Mouse (Mus musculus) kidney, postnatal 0 days (tissue): ENCODE measurements at regions not wholly inside any gene's neighbourhood (a gene's known extent, or its start where the extent isn't known, plus 50 kb on each side); places are given as distances from the start of the nearest gene placed in this dataset.

Experiments used
- ATAC-seq: fragments of 200-750 bp; cut with Nextera tagmentation; replicated peaks from 2 replicates; pipeline ENCODE4 v1.8.0; 2017; ENCODE audit warnings: low read depth, moderate number of reproducible peaks, moderate TSS enrichment, moderate library complexity; ENCODE audit not compliant: low FRiP score
- DNase-seq: peaks from one replicate; pipeline ENCODE4 v3.0.0-alpha.2; 2016; ENCODE audit warnings: low spot score
- H3K27ac ChIP-seq: fragments of 300-500 bp; sonication (generic); 2 replicates; pipeline ENCODE4 v1.5.1; 2014; ENCODE audit warnings: mild to moderate bottlenecking
- H3K27me3 ChIP-seq: fragments of 300-500 bp; sonication (generic); 2 replicates; pipeline ENCODE4 v1.6.1; 2014; ENCODE audit warnings: low read length, mixed read lengths; ENCODE audit not compliant: insufficient read depth
- H3K36me3 ChIP-seq: fragments of 300-500 bp; sonication (generic); 2 replicates; pipeline ENCODE4 v1.6.1; 2014; ENCODE audit warnings: low read length, mixed read lengths; ENCODE audit not compliant: insufficient read depth
- H3K4me1 ChIP-seq: fragments of 300-500 bp; sonication (generic); replicated peaks from 2 replicates; pipeline ENCODE4 v1.6.1; 2014; ENCODE audit warnings: antibody characterized with exemption, low read length, mixed read lengths; ENCODE audit not compliant: insufficient read depth
- H3K4me2 ChIP-seq: fragments of 300-500 bp; sonication (generic); 2 replicates; pipeline ENCODE4 v1.6.1; 2014; ENCODE audit warnings: mild to moderate bottlenecking, low read length, moderate library complexity, mixed read lengths
- H3K4me3 ChIP-seq: fragments of 300-500 bp; sonication (generic); replicated peaks from 2 replicates; pipeline ENCODE4 v1.5.1; 2014; ENCODE audit warnings: low read depth, low read length
- H3K9ac ChIP-seq: fragments of 300-500 bp; sonication (generic); 2 replicates; pipeline ENCODE4 v1.6.1; 2014; ENCODE audit warnings: low read depth, low read length
- H3K9me3 ChIP-seq: fragments of 300-500 bp; sonication (generic); replicated peaks from 2 replicates; pipeline ENCODE4 v1.6.1; 2016; ENCODE audit warnings: low read length, inconsistent platforms, mixed read lengths
- CTCF ChIP-seq: IDR thresholded peaks from 2 replicates; pipeline ENCODE4 v1.5.1; 2016; ENCODE audit warnings: antibody characterized with exemption, low read depth, mild to moderate bottlenecking, moderate library complexity
- WGBS: fragments of 180-500 bp; shearing (Covaris S2); extraction: QIAGEN DNeasy Blood & Tissue Kit; methylation state at CpG from one replicate; pipeline ENCODE4 v1.1.7; 2014; 5-methylcytosine and 5-hydroxymethylcytosine counted together

GRCm38 (mm10) chrX:166661808-166662207, 76.3 kb upstream of the Egfl6 start:
- H3K9ac ChIP-seq = no peak overlapping the region
- no peak for TF ChIP-seq CTCF
- no peaks in the 10 kb centered on the region for H3K36me3 ChIP-seq
- 43% methylated on average over 6 of the region's 6 CpGs for WGBS
- H3K4me2 ChIP-seq = no peak overlapping the region
- no peaks in the 10 kb centered on the region for H3K27me3 ChIP-seq
- no peaks in the 10 kb centered on the region for H3K4me1 ChIP-seq
- H3K9me3 ChIP-seq = no peaks in the 10 kb centered on the region
- peak overlapping the region; percentile 73 for H3K27ac ChIP-seq
- peak; percentile 74 for DNase-seq
- peak; percentile 83 for ATAC-seq
- H3K4me3 ChIP-seq = no peak overlapping the region

DNA sequence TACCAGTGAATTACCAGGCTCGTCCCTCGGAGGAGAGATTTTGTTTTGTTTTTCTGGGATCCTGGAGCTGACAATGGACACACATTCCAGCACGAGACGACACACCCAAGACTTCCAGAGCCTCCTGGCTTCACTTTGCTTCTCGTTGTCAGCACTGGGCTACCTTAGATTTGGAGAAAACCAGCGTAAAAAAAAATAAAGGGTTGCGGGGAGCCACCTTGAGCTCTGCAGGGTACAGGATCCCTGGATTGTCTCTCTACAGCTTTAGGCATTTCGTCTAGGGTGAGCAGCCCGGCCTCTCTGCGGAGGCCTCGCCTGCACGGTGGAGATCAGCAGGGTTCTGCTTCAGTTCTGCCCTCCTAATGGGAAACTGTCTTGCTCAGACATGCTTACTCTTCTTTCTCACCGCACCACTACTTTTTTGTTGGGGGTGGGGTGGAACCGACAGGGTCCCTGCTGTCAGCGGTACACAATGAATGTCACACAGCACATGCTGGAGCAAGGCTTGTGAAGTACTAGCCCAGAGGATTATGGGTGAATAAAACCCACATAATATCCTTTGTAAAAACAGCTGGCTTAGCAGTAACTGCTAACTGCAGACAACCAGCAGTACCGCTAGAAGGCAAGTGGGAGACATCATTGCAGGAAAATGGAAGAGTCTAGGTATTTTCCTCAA, 75.7 kb upstream of the Egfl6 start:
- WGBS = 29% methylated on average over 16 of the region's 16 CpGs
- H3K9ac ChIP-seq = no peak overlapping the region
- no peaks in the 10 kb centered on the region for H3K4me1 ChIP-seq

DNA sequence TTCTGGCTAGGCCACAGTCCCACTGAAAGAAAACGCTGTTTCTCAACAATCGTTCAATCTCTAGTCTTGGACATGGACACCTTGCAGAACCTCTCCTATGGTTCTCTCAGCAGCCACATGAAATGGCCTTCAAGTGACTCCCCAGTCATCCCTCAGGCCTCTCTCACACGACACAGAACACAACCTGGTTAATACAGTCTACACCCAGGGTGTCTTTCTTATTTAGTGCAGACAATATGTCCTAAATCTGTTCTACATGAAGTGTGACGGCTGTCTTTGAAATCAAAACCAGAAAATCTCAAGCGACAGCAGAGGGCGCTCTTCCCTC, 75.2 kb upstream of the Egfl6 start:
- no peak for ATAC-seq
- H3K27ac ChIP-seq = no peak overlapping the region
- H3K4me1 ChIP-seq = no peaks in the 10 kb centered on the region
- DNase-seq = no peak
- no peaks in the 10 kb centered on the region for H3K9me3 ChIP-seq
- no peaks in the 10 kb centered on the region for H3K36me3 ChIP-seq
- no peaks in the 10 kb centered on the region for H3K27me3 ChIP-seq
- no peak overlapping the region for H3K4me3 ChIP-seq
- H3K4me2 ChIP-seq = no peak overlapping the region
- H3K9ac ChIP-seq = no peak overlapping the region
- TF ChIP-seq CTCF = peak; percentile 82
- 31% methylated on average over 6 of the region's 6 CpGs for WGBS

More for the DNA sequence above, 75.7 kb upstream of the Egfl6 start:
- Histone ChIP-seq H3K27ac (peak overlapping the region; percentile 73), H3K9me3 (no peaks in the 10 kb centered on the region), H3K36me3 (no peaks in the 10 kb centered on the region), H3K4me3 (no peak overlapping the region), H3K4me2 (peak overlapping the region; percentile 36; the same call in 1 of the 2 replicates), H3K27me3 (no peaks in the 10 kb centered on the region)
- 0 out of 2 replicates have a peak, but pooled peaks have one; percentile 16 for TF ChIP-seq CTCF
- ATAC-seq (peak; percentile 74), DNase-seq (peak; percentile 82)

DNA sequence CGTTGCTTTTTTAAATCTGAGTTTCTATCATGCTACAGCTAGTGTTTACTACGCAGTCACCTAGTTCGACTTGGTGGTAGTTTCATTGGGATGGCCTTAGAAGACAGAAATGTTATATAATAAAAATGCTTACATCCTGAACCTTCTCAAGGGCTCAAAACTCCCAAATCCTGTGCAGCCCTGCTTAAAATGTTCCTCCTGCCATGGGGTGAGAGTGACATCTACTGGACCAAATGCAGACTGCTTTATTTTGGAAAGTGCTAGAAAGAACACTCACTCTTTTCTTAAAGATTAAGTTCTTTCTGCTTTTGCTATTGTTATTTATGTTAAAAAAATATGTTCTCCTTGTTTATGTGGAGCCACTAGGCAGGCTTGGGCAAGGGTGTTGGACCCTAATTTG, 66.9 kb upstream of the Egfl6 start:
- Histone ChIP-seq H3K27ac (no peak overlapping the region), H3K4me1 (no peaks in the 10 kb centered on the region), H3K4me2 (no peak overlapping the region), H3K9ac (no peak overlapping the region), H3K4me3 (no peak overlapping the region), H3K27me3 (no peaks in the 10 kb centered on the region), H3K36me3 (no peaks in the 10 kb centered on the region), H3K9me3 (no peaks in the 10 kb centered on the region)
- ATAC-seq (no peak), DNase-seq (peak; percentile 70)
- peak; percentile 81 for TF ChIP-seq CTCF
- WGBS = 67% methylated on average over 3 of the region's 3 CpGs

DNA sequence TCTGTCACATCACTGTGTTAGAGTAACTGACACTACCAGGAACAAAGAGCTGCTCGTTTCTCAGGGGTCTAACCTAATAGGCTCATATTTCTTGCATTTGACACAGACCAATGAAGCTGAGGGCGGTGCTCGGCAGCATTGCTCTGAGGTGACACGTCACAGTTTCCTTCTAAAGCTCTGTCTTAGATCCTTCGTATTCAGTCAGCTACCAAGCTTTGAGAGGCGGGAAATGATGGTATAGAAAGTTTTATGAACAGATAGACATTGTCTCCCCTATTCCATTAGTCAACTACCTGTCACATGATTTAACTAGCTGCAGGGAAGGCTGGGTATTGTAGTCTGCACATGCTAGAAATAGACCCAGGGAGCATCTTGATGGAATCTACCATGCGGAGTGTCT, 60.2 kb upstream of the Egfl6 start:
- WGBS = 44% methylated on average over 7 of the region's 7 CpGs
- no peak for TF ChIP-seq CTCF
- no peak overlapping the region for H3K9ac ChIP-seq
- peak overlapping the region; percentile 30 for H3K4me2 ChIP-seq
- H3K4me3 ChIP-seq = no peak overlapping the region
- ATAC-seq (no peak), DNase-seq (peak; percentile 22)
- H3K27ac ChIP-seq = no peak overlapping the region
- H3K27me3 ChIP-seq = no peaks in the 10 kb centered on the region
- H3K4me1 ChIP-seq = no peaks in the 10 kb centered on the region
- H3K36me3 ChIP-seq = no peaks in the 10 kb centered on the region
- H3K9me3 ChIP-seq = no peaks in the 10 kb centered on the region

- H3K4me3 ChIP-seq = no peak overlapping the region
- 72% methylated on average over 3 of the region's 3 CpGs for WGBS
These were observed 55.7 kb upstream of the Egfl6 start for GRCm38 (mm10) chrX:166641256-166641655.

GRCm38 (mm10) chrX:166640258-166640657, 54.7 kb upstream of the Egfl6 start:
- Histone ChIP-seq H3K27me3 (no peaks in the 10 kb centered on the region), H3K9me3 (no peaks in the 10 kb centered on the region), H3K27ac (no peak overlapping the region), H3K4me3 (no peak overlapping the region), H3K9ac (no peak overlapping the region), H3K36me3 (no peaks in the 10 kb centered on the region), H3K4me1 (no peaks in the 10 kb centered on the region), H3K4me2 (no peak overlapping the region)
- no peak for TF ChIP-seq CTCF
- no peak for DNase-seq
- WGBS = 81% methylated on average over 1 of the region's 1 CpGs
- ATAC-seq = no peak

More at GRCm38 (mm10) chrX:166641256-166641655, 55.7 kb upstream of the Egfl6 start:
- Histone ChIP-seq H3K27ac (no peak overlapping the region), H3K4me1 (no peaks in the 10 kb centered on the region), H3K9ac (no peak overlapping the region), H3K36me3 (no peaks in the 10 kb centered on the region), H3K4me2 (no peak overlapping the region), H3K9me3 (no peaks in the 10 kb centered on the region), H3K27me3 (no peaks in the 10 kb centered on the region)
- no peak for ATAC-seq
- TF ChIP-seq CTCF = no peak
- no peak for DNase-seq
